Mouse (Mus musculus): ENCODE data around the gene Olfr591.

Olfr591 gene

GRCm38 (mm10) chr7:103178240-103178639, at the start of gene Olfr591:
Gene Olfr591 (minus strand): TSS chr7:103178340.
- 59% methylated on average over 1 of the region's 1 CpGs for whole genome bisulfite sequencing

GRCm38 (mm10) chr7:103216696-103217095, 38.6 kb upstream of the Olfr591 start, which contains the start of gene Olfr594:
Gene Olfr594 (plus strand): TSS chr7:103216996.

GRCm38 (mm10) chr7:103212050-103212449, 33.9 kb upstream of the Olfr591 start:
- 89% methylated on average over 5 of the region's 5 CpGs for WGBS

- WGBS: 67% methylated on average over 1 of the region's 1 CpGs
Measured at GRCm38 (mm10) chr7:103211562-103211961, 33.4 kb upstream of the Olfr591 start, which contains the start of gene Olfr593. Gene Olfr593 (plus strand): TSS chr7:103211862.

- 67% methylated on average over 1 of the region's 1 CpGs for WGBS
Measured at GRCm38 (mm10) chr7:103184503-103184902, 6.4 kb upstream of the Olfr591 start, which contains the start of gene Olfr592. Gene Olfr592 (plus strand): TSS chr7:103184803.

GRCm38 (mm10) chr7:103169697-103170096, 8.4 kb downstream of the Olfr591 start:
- WGBS: 77% methylated on average over 5 of the region's 5 CpGs

GRCm38 (mm10) chr7:103156256-103156655, 21.9 kb downstream of the Olfr591 start, which contains the start of gene Olfr589:
Gene Olfr589 (minus strand): TSS chr7:103156356.
- WGBS: 61% methylated on average over 2 of the region's 2 CpGs

- WGBS: 78% methylated on average over 1 of the region's 1 CpGs
Measured at GRCm38 (mm10) chr7:103140579-103140978, 37.6 kb downstream of the Olfr591 start, which contains the start of gene Olfr588-ps1. Gene Olfr588-ps1 (plus strand): TSS chr7:103140879.

- WGBS: 95% methylated on average over 3 of the region's 3 CpGs
Measured at GRCm38 (mm10) chr7:103125538-103125937, 52.6 kb downstream of the Olfr591 start, which contains the start of gene Olfr586. Gene Olfr586 (minus strand): TSS chr7:103125638.

- WGBS: 60% methylated on average over 3 of the region's 3 CpGs
Measured at GRCm38 (mm10) chr7:103119406-103119805, 58.7 kb downstream of the Olfr591 start.
